Mouse (Mus musculus): Measurements from ENCODE around the gene Zrsr2.

Zrsr2 gene

DNA sequence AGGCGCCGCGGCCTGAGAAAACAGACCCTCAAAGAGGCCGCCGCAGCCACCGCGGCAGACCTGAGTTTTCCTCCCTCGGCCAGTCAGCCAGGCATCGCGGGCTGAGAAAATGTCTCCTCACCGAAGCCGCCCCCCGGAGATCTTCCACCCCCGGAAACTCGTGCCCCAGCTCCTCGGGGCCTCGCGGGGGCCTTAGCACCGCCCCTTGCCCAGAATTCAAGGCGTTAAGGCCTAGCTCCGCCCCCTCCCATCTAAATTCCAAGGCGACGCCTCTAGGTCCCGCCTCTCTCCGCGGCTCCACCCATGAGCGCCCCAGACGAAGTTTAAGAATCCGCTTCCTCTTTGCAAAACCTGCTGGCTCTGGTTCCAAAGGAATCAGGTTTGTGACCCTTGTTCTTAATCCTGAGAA, at the start of gene Zrsr2:
Zrsr2 (minus strand) TSS at position 195 of the 409 bp plus-strand sequence.
- peak; percentile 82 for DNase-seq

DNA sequence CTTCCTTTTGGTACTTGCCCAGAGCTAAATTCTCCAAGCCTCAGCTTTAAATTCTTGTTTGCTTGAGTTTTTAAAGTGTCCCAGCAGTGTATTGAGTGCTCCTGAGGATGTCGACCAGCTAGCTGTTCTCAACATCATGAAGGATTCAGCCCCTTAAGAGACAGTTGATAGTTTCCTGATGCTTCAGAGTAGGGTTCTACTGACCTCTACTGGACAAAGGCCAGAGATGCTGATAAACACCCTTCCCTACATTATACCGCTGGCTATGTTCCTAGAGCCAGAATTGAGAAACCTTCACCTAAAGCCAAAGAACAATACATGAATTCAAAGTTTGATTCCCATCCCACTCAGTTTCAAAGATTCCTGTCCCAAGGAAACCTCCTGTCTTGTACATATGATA, 46.3 kb upstream of the Zrsr2 start:
- DNase-seq = no peak

DNA sequence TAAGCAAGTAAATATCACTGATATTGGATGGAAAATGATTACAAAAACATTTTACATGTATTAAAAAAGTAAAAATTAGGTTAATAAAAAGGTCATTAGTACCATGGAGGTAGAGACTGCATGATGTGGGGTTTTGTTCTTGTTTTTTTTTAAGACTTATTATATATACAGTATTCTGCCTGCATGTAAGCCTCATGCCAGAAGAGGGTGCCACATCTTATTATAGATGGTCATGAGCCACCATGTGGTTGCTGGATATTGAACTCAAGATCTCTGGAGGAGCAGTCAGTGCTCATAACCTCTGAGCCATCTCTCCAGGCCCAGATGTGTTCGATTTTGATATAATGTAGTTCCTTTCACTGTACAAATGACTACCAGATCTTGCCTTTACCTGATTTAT, 41.4 kb upstream of the Zrsr2 start:
- no peak for DNase-seq

DNA sequence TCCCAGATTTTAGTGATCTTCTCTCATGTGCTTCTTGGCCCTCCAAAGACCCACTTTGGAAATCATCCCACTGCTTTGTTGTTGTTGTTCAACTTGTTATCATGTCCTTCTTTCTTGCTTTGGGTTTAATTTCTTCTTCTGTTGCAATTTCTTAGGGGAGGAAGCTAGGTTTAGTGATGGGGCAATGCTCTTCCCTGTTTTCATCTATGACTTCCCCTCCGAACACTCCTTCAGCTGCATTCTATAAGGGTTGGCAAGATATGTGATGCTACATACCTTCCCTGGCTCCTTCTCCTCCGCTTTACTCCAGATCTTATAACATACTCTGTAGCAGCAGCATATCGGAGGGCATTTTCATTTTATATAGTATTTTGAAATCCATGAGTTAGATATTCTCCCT, 38.3 kb upstream of the Zrsr2 start:
- no peak for DNase-seq

DNA sequence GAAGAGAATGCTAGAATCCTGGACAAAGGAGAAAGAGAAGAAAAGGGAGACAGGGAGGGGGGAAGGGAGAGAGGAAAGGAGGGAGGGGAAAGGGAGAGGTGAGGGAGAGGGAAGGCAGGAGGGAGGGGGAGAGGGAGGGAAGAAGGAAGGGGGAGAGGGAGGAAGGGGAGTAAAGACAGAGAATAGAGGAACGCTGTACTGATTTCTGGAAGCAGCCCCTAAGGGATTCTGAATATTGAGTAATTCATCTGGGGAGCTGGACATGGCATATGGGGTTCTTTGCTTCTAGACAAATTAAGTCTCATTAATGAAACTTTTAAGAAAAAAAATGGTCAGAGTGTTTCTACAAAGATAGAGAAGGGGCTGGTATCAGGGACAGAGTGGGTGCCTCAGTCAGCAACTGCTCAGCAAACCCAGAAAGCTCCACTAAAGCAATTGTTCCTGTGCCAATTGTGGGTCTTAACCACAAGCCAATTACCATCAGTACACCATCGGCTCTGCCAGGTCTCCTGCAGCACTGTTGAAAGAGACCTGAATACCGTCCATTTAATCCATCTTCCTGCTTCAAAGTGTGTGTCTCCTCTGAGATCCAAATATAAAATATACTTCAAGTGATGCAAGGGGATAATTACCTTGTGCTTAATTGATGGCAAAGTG, 29.4 kb upstream of the Zrsr2 start:
- DNase-seq = no peak

DNA sequence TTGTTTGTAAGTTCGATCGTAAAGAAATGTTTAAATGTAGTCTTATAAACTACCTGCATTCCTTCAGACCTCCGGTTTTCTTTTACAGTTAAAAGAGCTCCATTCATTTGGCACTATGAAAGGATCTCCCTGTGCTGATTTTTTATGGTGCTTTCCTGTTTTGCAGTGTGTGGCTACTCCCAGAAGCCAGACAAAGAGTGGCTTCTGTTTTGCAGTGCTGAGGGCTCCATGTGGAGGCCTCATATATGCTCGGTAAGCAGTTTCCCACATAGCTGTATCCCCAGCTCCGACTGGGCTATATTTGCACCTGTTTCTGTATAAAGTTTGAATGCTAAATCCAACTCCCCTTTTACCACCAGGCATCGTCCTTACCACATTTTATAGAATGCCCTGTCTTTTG, 23.7 kb upstream of the Zrsr2 start:
- no peak for DNase-seq

DNA sequence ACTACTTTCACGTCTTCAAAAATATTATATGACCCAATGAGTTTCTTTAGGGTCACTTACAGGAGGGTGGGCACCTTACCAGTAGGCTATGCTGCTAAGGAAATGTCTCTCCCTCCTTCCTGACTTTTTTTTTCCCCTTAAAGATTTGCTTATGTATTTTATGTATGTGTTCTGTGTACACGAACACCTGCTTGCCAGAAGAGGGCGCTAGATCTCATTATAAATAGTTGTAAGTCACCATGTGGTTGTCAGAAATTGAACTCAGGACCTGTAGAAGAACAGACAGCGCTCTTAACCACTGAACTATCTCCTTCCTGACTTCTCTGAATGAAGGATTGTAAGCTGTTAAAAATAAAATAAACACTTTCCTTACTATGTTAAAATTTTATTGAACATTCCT, 23.0 kb upstream of the Zrsr2 start:
- DNase-seq = no peak

DNA sequence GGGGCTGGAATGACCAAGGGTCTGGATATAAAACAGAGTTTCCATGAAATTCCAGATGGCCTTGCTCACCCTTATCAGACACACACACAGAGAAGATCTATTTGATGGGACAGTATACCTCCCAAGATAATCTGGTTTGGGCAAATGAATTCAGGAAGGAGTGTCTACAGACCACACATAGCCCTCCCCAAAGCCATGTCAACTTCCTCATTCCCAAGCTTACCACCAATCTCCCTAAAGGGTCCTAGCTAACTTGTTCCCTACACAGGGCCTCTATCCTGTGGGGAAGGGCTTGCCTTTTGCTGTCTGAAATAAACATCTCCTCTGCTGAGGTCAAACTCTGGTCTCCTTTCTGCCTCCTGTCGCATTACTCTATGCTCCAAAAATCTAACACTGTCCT, 22.6 kb upstream of the Zrsr2 start:
- no peak for DNase-seq

DNA sequence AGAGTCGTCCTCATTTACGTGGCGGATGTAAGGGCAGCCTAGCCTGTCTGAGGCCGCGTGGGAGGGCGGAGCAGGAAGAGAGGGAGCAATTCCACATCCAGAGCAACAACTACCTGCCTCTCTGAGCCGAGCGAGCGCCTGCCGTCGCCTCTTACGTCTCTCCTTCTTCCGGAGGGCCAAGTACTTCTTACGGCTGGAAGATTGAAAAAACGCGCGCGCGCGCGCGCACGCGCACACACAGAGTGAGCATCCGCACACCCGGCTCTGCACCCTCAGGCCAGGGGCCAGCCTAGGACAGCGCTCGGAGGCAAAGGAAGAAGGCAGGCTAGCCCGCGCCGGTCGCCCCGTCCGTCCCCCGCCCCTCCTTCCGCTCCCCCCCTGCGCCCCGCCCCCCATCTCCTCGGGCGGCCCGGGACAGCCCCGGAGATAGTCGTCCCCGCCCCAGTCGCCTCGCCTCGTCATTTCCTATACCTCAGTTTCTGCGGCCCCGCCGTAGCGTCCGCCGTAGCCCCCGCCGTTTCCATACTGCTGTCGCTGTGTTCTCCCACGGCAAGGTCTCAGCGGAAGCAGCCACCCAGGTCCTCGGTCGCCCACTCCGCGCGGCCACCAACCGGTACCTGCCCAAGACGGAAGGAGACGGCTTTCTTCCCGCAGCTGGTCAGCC, 526 bp downstream of the Zrsr2 start:
- peak; percentile 66 for DNase-seq

DNA sequence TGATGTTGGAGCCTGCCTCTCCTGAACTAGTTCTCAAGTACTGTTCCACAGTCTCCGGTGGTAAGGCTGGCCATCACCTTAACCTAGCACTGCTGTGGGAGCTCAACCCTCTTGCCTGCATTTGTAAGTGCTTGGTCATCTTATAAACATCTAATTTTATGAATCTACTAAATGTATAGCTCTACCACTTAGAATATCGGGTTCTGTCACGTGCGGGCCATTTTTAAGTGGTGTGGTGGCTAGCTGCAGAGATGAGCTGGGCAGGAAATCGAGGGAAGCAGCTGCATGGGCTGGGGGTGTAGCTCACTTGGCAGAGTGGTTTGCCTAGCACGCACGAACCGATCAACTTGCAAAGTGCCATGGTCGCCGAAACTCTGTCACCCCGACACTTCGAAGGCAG, 1.1 kb downstream of the Zrsr2 start:
- DNase-seq = no peak

DNA sequence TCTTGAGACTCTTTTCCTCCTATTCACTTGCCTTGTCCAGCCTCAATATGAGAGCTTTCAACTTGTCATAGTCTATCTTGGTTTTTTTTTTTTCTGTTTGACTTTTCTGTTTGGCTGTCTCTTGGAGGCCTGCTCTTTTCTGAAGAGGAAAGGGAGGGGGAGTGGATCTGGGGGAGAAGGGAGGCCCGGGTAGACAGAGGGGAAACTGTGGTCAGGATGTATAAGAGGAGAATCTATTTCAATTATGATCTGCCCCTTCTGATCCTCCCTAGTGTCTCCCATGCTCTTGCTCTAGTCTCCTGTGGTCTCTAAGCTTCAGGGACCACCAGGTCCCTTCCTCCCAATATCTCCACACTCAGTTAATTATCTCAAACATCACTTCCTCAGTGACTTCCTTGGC, 6.8 kb downstream of the Zrsr2 start:
- DNase-seq = no peak

DNA sequence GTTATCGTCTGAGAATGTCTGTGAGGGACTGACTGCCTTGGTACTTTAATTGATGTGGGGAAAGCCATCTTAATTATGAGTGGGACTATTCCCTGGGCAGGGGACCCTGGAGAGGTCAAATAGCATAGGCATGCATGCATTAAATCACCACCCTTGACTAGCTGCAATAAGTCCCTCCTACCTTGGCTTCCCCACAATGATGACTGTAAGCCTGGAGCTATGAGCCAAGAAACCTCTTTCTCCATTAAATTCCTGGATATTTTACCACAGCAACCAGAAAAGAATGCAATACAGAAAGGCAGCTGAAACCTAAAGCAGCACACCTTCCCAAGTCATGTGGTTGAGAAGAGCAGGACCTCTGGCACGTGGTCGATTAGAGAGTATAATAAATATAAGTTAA, 14.1 kb downstream of the Zrsr2 start:
- no peak for DNase-seq

DNA sequence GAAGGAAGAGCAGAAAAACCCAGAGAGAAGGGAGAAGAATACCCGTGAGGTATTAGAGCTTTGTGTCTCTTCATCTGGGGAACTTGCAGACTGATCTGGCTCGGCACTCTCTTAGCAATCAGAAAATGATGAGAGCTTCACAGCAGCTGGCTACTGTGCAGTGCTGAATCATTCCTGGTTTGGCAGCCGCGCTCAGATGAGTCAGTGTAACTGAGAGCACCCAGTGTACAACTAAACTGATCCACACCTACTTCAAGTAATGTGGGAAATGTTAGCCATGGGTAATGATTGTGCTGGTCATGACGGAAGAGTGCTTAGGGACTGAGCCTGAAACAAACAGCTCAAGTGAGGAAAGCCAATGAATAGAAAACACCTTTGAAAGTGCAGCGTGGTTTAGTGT, 19.9 kb downstream of the Zrsr2 start:
- no peak for DNase-seq

DNA sequence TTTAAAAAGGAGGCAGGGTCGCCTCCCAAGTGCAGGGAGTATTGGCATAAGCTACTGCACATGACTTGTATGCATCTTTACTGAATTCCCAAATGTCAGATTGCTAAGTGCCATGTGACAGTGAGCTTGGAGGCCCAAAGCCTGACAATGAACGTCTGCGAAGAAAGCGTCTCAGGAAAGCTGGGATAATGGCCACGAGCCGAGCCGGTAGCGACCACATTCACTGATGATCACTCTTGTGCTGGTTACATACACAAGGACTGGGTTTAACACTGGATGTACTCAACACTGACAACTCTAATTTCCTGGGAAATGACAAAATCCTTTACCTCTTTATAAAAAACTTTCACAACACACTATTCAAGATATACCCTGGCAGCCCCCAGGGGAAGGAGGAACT, 23.7 kb downstream of the Zrsr2 start:
- no peak for DNase-seq

DNA sequence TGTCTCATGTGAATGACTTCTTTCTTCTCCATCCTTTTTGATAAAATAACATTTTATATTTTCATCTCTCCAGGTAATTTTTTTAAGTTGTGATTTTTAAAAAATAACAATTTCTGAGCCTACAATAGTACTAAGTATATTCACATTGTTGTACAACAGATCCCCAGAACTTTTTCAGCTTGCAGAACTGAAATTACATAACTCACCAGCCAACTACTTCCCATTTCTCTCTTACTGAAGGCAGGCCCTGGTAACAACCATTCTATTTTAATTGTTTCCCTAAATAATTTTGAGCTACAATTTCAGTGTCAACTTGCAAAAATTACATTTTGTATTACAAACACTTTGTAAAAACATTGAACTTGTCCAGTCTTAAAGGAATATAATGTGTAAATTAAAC, 28.9 kb downstream of the Zrsr2 start:
- no peak for DNase-seq

DNA sequence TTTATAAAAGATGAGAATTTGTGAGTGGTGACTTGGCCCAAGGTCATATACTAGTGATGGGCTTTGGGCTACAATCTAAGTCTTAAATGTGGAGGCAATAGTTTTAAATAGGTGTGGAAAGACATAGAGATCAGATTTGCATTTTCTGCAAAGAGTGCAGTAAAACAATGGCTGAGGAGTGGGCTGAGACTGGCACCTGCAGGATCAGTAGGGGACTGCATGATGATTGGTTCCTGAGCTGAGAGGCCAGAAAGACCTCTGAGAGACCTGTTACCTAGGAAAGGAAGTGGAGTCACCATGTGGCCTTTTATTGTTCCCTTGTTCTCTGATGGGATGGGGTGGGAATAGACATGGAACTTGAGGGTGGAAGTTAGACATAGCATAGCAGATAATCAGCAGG, 45.7 kb downstream of the Zrsr2 start:
- DNase-seq = no peak

DNA sequence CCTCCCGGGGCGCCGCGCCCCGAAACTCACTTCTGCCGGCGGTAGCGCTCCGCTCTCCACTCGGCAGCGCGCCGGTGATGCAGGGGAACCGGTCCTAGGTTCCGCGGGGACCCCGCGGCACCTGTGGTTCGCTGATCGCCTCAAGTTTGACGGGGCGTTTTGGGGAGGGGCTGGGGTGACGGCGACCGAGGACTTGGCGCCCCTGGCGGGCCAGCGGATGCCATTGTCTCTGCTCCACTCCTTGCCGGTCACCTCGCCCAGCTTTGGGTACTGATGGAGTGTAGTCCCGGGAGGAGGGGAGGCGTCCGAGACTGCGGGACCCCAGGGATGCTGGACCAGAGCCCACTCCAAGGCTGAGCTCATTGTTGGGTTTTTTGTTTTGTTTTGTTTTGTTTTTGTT, 49.1 kb downstream of the Zrsr2 start:
- peak; percentile 62 for DNase-seq

DNA sequence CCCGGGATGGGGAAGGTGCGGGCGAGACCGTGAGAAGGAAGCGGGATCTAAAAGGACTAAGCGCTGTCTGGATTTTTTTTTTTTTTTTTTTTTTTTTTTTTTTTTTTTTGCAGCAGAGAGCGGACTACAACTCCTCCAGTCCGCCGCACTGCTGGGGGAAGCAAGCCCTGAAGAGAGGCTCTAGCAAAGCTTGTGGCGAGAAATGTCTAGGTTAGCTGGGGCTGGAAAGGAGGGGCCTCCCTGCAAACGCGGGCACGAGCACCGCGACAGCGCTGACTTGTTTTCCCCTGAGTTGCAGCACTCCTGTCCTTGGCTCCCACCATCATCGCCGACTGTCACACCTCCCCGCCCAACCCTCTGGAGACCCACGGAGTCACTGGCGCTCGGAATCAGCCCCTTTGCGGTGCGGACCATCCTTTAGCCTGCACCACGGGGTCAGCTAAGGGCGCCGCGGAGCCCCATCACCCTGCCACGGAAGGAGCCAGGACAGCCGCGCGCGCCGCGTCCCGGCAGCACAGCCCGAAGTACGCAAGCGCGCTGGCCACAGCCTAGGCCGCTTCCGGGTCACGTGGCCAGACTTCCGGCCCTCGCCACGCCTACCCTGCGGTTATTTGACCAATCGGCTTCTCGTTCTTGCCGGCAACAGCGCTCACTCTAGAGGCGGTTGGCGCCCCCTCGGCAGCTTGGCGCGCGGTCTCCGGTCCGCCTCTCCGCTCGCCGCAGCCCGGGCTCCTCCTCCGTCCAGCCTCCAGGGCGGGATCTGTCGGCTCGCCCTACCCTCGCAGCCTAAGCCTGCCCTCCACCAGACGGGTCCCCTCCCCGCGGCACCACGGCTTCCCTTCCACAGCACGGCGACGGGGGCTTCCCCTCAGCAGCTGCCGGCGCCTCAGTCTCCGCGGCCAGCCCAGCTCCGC, 49.9 kb downstream of the Zrsr2 start, which contains the start of gene Ap1s2:
Ap1s2 (plus strand) TSS at position 681 of the 914 bp plus-strand sequence.
- peak; percentile 98 for DNase-seq

DNA sequence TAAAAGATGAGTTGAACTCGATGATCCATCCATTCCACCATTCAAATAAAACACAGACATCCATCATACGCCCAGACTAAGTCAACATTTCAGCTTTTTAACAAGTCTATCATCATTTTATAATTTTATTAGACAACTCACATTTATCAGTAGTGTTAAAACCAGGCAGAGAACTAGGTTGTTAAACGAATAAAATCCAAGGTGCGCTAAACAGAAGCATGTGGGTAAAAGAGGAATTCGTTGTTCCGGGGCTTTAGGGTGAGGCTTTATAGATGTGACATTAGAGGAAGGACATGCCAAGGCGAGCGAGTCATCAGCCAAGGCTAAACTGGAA, 50.5 kb downstream of the Zrsr2 start:
- DNase-seq = no peak

DNA sequence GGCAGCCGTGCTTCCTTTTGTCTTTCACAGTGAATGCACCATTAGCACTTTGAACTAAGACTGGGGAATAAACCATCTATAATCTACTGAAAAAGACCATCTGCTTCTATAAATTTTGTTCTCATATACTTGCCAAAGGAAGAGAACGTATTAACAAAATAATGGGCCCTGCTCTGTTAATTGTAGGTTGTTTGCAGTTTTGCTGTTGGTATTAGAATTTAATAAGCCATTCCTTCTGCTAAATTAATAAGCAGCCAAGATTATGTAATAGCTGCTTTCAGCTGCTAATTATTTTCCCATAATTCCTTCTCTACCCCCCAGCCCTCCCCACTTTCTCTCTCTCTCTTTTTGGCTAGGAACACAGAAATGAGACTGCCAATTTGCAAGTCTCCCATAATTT, 51.6 kb downstream of the Zrsr2 start:
- no peak for DNase-seq

DNA sequence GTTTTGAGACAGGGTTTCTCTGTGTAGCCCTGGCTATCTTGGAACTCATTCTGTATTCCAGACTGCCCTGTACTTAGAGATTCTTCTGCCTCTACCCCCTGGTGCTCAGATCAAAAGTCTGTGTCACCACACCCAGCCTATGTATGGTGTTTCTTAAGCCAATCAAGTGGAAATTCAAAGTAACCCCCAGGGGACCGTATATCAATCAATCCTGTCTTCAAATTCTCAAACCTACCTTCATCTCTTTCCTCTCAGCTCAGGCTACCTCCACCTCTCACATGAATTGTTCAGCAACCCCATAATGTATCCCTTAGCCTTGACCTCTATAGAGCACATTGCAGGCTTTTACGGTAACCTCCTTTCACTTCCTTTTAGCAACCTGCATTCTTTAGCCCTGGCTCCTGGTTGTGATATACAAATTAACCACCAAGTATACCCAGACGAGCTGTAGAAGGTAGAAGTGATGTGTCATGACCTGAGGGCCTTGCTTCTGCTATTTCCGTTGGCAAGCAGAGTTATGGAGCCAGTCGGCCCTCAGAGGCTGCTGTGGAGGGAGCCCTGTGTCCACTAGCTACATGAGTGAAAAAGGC, 58.9 kb downstream of the Zrsr2 start:
- DNase-seq = no peak

DNA sequence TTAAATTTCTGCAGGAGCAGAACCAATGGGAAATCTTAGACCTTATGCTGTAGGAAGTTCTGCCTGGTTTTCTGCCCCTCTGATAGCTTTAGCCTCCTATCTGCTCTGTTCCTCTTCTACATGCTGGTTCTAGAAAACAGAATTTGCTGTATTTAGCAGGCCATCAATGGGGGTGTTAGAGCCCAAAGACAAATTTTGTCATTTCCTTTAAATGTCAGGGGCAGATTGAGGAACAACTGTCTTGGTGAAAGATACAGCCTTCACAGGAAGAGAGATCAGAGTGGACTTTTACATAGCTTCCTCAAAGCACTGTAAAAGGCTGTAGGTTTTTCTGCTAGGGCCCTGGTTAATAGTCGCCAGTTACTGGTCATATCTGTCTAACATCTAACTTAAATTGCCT, 61.1 kb downstream of the Zrsr2 start:
- DNase-seq = no peak

DNA sequence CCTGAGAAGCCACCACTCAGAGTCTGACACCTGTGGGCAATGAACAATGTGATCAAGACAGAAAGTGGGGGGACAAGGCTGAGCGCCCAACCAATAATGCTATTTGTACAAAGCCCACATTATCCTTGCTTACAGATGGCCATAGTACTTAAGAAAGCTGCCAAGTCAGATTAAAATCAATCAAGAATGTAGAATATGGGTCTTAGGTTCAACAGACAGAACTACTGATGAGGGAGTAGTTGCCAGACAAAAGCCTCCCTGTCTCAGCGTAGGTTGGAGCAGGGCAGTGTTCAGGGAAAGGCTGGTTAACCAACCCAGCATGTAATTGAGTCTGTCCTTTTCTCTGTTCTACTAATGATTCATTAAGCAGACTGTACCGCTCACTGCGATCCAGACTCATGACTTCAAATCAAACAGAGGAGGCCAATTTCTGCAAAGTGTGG, 72.9 kb downstream of the Zrsr2 start:
- no peak for DNase-seq
